9 mouse cellular contexts compared by ENCODE assay signal in the genomic region with DNA sequence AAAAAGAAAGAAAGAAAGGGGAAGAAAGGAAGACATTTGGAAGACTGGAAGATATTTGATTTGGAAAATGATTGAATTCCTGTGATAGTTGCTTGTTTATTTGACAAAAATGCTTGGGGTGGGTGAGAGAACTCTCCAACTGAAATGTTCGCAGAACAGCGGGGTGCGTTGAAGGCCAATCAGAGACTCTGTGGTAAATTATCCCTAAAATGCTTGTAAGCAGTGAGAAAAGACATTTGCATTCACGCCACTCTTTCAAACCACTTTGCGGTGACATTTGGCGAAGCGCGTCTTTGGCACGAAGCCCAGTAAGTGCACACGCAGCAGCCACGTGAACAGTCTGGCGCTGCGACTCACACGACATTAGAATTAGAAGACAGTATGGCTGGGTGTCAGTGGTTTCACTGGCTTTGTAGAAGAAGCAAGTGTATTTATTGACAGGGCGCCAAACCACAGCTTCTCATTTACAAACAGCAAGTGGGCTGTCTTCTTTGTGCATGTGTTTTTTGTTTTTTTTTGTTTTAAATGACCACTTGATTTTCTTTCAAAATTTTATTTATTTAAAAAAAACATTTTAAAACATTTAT. TPM values are rescaled to one million over a fixed set of nuclear protein-coding genes. Genes with fewer than 3 reads are reported as not detected.
DNase-seq lines count a peak whose midpoint lies in the region; ATAC-seq and TF ChIP-seq lines count a peak whose summit lies in the region.
"Had no signal": no experiment of that assay in that cellular context is flagged by ENCODE, and none has a peak within 500 bp of the region (broad histone marks: within the 10 kb centered on the region; RNA-seq: fewer than 3 reads in every experiment).

No protein-coding gene starts in this region.

- no peak overlapping the region for H3K4me3 ChIP-seq in midbrain, embryonic 14.5 days (replicated peaks; ENCODE audit: low read depth, low read length)
- H3K4me3 ChIP-seq in midbrain, embryonic 10.5 days = no peak overlapping the region
- no peak overlapping the region for H3K4me3 ChIP-seq in bone marrow macrophage, adult 2 months (ENCODE audit: insufficient read depth, low read length)
- no peak overlapping the region for H3K4me3 ChIP-seq in kidney, embryonic 14.5 days (ENCODE audit: low read length)
- H3K4me3 ChIP-seq: limb, embryonic 15.5 days had no signal

- H3K36me3 ChIP-seq in midbrain, embryonic 14.5 days (ENCODE audit: control insufficient read depth, insufficient read depth, low read length) = no peaks in the 10 kb centered on the region
- no peaks in the 10 kb centered on the region for H3K36me3 ChIP-seq in midbrain, embryonic 10.5 days
- H3K36me3 ChIP-seq in kidney, embryonic 14.5 days (ENCODE audit: control insufficient read depth, insufficient read depth, low read length) = no peaks in the 10 kb centered on the region
- H3K36me3 ChIP-seq: limb, embryonic 15.5 days had no signal

- ATAC-seq in midbrain, embryonic 14.5 days (ENCODE audit: low FRiP score, low TSS enrichment) = peak; percentile 57; the same call in 1 of the 2 replicates
- no peak for ATAC-seq in kidney, embryonic 14.5 days (ENCODE audit: low FRiP score, low TSS enrichment)

- WGBS in midbrain, embryonic 14.5 days = 70% methylated on average over 15 of the region's 15 CpGs
- WGBS in midbrain, embryonic 10.5 days = 95% methylated on average over 15 of the region's 15 CpGs
- 85% methylated on average over 15 of the region's 15 CpGs for WGBS in kidney, embryonic 14.5 days

- no peak overlapping the region for H3K4me2 ChIP-seq in midbrain, embryonic 14.5 days (ENCODE audit: low read length)
- no peak overlapping the region for H3K4me2 ChIP-seq in kidney, embryonic 14.5 days (replicated peaks; ENCODE audit: low read depth, low read length)
- H3K4me2 ChIP-seq: limb, embryonic 15.5 days had no signal

- peak; percentile 84 for DNase-seq in midbrain, embryonic 14.5 days
- no peak for DNase-seq in midbrain, embryonic 10.5 days (ENCODE audit: low spot score)
- peak; percentile 70 to 72 for DNase-seq in frontal cortex, postnatal 14 days (ENCODE audit: low spot score in 2 of 2)
- peak; percentile 50 to 73 for DNase-seq in left cerebral cortex, postnatal 36 days (ENCODE audit: low spot score in 2 of 2)
- peak; percentile 62 for DNase-seq in telencephalon, adult 2 months (ENCODE audit: low read depth, low spot score)
- DNase-seq in gastrocnemius, postnatal 36 days = no peak

- no peak for TF ChIP-seq CTCF in bone marrow macrophage, adult 2 months (IDR thresholded peaks at IDR 0.05; ENCODE audit: low read depth, low read length)

- H3K27ac ChIP-seq in midbrain, embryonic 14.5 days (replicated peaks; ENCODE audit: low read depth, low read length) = no peak overlapping the region
- no peak overlapping the region for H3K27ac ChIP-seq in midbrain, embryonic 10.5 days (replicated peaks)
- H3K27ac ChIP-seq in bone marrow macrophage, adult 2 months (ENCODE audit: insufficient read depth, low read depth, low read length) = 0 out of 2 replicates have a peak overlapping the region, but pooled peaks have one; percentile 34
- H3K27ac ChIP-seq in kidney, embryonic 14.5 days (ENCODE audit: low read depth, low read length) = no peak overlapping the region
- H3K27ac ChIP-seq: limb, embryonic 15.5 days had no signal

- no peak overlapping the region for H3K9ac ChIP-seq in midbrain, embryonic 14.5 days (replicated peaks; ENCODE audit: low read length)
- H3K9ac ChIP-seq in kidney, embryonic 14.5 days (ENCODE audit: low read depth, low read length) = no peak overlapping the region
- H3K9ac ChIP-seq: limb, embryonic 15.5 days had no signal

- intact Hi-C loops in left cerebral cortex, postnatal 36 days (cut with DNase I) = no loop called here
- intact Hi-C loops in gastrocnemius, postnatal 36 days (cut with DNase I) = no loop called here

- H3K9me3 ChIP-seq in midbrain, embryonic 14.5 days (ENCODE audit: control insufficient read depth, low read length) = no peaks in the 10 kb centered on the region
- H3K9me3 ChIP-seq in midbrain, embryonic 10.5 days (replicated peaks) = no peaks in the 10 kb centered on the region
- no peaks in the 10 kb centered on the region for H3K9me3 ChIP-seq in kidney, embryonic 14.5 days (ENCODE audit: control insufficient read depth, low read length)
- H3K9me3 ChIP-seq: limb, embryonic 15.5 days had no signal

- TF ChIP-seq POLR2A in bone marrow macrophage, adult 2 months (IDR thresholded peaks at IDR 0.05; ENCODE audit: borderline replicate concordance, low read depth, low read length) = no peak

- no peaks in the 10 kb centered on the region for H3K27me3 ChIP-seq in midbrain, embryonic 14.5 days (ENCODE audit: control insufficient read depth, insufficient read depth, low read length)
- no peaks in the 10 kb centered on the region for H3K27me3 ChIP-seq in midbrain, embryonic 10.5 days (ENCODE audit: low read depth, poor library complexity, severe bottlenecking)
- H3K27me3 ChIP-seq in kidney, embryonic 14.5 days (ENCODE audit: control insufficient read depth, insufficient read depth, low read length) = no peaks in the 10 kb centered on the region
- H3K27me3 ChIP-seq: limb, embryonic 15.5 days had no signal

- H3K4me1 ChIP-seq in midbrain, embryonic 14.5 days (ENCODE audit: control insufficient read depth, insufficient read depth, low read length) = no peaks in the 10 kb centered on the region
- peaks cover 4% of the 10 kb centered on the region; the same call in 1 of the 2 replicates for H3K4me1 ChIP-seq in midbrain, embryonic 10.5 days
- peaks cover 7% of the 10 kb centered on the region for H3K4me1 ChIP-seq in bone marrow macrophage, adult 2 months (ENCODE audit: control insufficient read depth, insufficient read depth, low read length)
- H3K4me1 ChIP-seq in kidney, embryonic 14.5 days (ENCODE audit: control insufficient read depth, insufficient read depth, low read length) = no peaks in the 10 kb centered on the region
- H3K4me1 ChIP-seq: limb, embryonic 15.5 days had no signal

RNA-seq across cellular contexts. Expression of a gene that starts 43.1 kb away (rescaled TPM):
- polyA plus RNA-seq in midbrain, embryonic 14.5 days (2014; fragmentation: Nextera tagmentation; extraction: Ambion mirVana) = 3.4 and 3.6 TPM in 2 replicates
- polyA plus RNA-seq in midbrain, embryonic 10.5 days (2016; fragmentation: Nextera tagmentation; extraction: Ambion mirVana) = 2.8 TPM in 2 replicates
- 26.2 and 28.6 TPM in 2 replicates for polyA plus RNA-seq in bone marrow macrophage, adult 2 months (2012; ENCODE audit: insufficient read depth, insufficient read length, missing spikeins)
- 100 to 1,000 TPM; 138 to 141 TPM for total RNA-seq in left cerebral cortex, postnatal 36 days (2021)
- 4.3 and 4.7 TPM in 2 replicates for polyA plus RNA-seq in kidney, embryonic 14.5 days (2014; fragmentation: Nextera tagmentation; extraction: Ambion mirVana)
- total RNA-seq in gastrocnemius, postnatal 36 days (2021) = 100 to 1,000 TPM; 144 to 153 TPM

RNA-seq across cellular contexts. Expression of a gene that starts 56.4 kb away (rescaled TPM):
- polyA plus RNA-seq in midbrain, embryonic 14.5 days (2014; fragmentation: Nextera tagmentation; extraction: Ambion mirVana) = 0.46 and 0.86 TPM in 2 replicates
- polyA plus RNA-seq in midbrain, embryonic 10.5 days (2016; fragmentation: Nextera tagmentation; extraction: Ambion mirVana) = 0.31 and 0.34 TPM in 2 replicates
- 2.4 and 3.8 TPM in 2 replicates for polyA plus RNA-seq in bone marrow macrophage, adult 2 months (2012; ENCODE audit: insufficient read depth, insufficient read length, missing spikeins)
- not detected for total RNA-seq in left cerebral cortex, postnatal 36 days (2021)
- 0.51 and 0.99 TPM in 2 replicates for polyA plus RNA-seq in kidney, embryonic 14.5 days (2014; fragmentation: Nextera tagmentation; extraction: Ambion mirVana)
- under 1 TPM; 0.22 to 0.61 TPM for total RNA-seq in gastrocnemius, postnatal 36 days (2021)

Comparison
In these comparisons a context has a peak if more than half of its experiments do, and no peak if none do; other contexts are left out.
1. DNase-seq: peak in midbrain, embryonic 14.5 days (single experiment), frontal cortex, postnatal 14 days (2 of 2), left cerebral cortex, postnatal 36 days (2 of 2) and telencephalon, adult 2 months (single experiment); none in midbrain, embryonic 10.5 days (single experiment) and gastrocnemius, postnatal 36 days (0 of 2).